Mouse (Mus musculus) hindbrain, postnatal 0 days (tissue): Measurements from ENCODE around the gene Hist1h2ae. TPM values are rescaled to one million over a fixed set of nuclear protein-coding genes. Genes with fewer than 3 reads are reported as not detected.

Source experiments
- ATAC-seq: fragments of 200-750 bp; cut with Nextera tagmentation; 2 replicates; pipeline ENCODE4 v1.8.0; 2017; ENCODE audit warnings: mild to moderate bottlenecking, moderate TSS enrichment, moderate library complexity
- DNase-seq: peaks from one replicate; pipeline ENCODE4 v3.0.0-alpha.2; 2015; ENCODE audit warnings: low spot score
- H3K27ac ChIP-seq: fragments of 300-500 bp; sonication (generic); 2 replicates; pipeline ENCODE4 v1.5.1; 2014; ENCODE audit warnings: mild to moderate bottlenecking
- H3K27me3 ChIP-seq: fragments of 300-500 bp; sonication (generic); 2 replicates; pipeline ENCODE4 v1.6.1; 2014; ENCODE audit warnings: low read length, mixed read lengths; ENCODE audit not compliant: insufficient read depth
- H3K36me3 ChIP-seq: fragments of 300-500 bp; sonication (generic); 2 replicates; pipeline ENCODE4 v1.6.1; 2014; ENCODE audit warnings: low read length, mixed read lengths; ENCODE audit not compliant: insufficient read depth
- H3K4me1 ChIP-seq: fragments of 300-500 bp; sonication (generic); 2 replicates; pipeline ENCODE4 v1.6.1; 2014; ENCODE audit warnings: antibody characterized with exemption, low read length, mixed read lengths; ENCODE audit not compliant: insufficient read depth
- H3K4me2 ChIP-seq: fragments of 300-500 bp; sonication (generic); 2 replicates; pipeline ENCODE4 v1.6.1; 2014; ENCODE audit warnings: low read depth, mild to moderate bottlenecking, low read length, moderate library complexity, mixed read lengths
- H3K4me3 ChIP-seq: fragments of 300-500 bp; sonication (generic); 2 replicates; pipeline ENCODE4 v1.5.1; 2014; ENCODE audit warnings: low read length
- H3K9ac ChIP-seq: fragments of 300-500 bp; sonication (generic); replicated peaks from 2 replicates; pipeline ENCODE4 v1.6.1; 2014; ENCODE audit warnings: mild to moderate bottlenecking, low read length, moderate library complexity, mixed read lengths
- H3K9me3 ChIP-seq: fragments of 300-500 bp; sonication (generic); 2 replicates; pipeline ENCODE4 v1.6.1; 2016; ENCODE audit warnings: low read length, mixed read lengths
- CTCF ChIP-seq: IDR thresholded peaks from 2 replicates; pipeline ENCODE4 v1.5.1; 2016; ENCODE audit warnings: antibody characterized with exemption, control low read depth, low read depth
- WGBS: fragments of 180-500 bp; shearing (Covaris S2); extraction: QIAGEN DNeasy Blood & Tissue Kit; methylation state at CpG from one replicate; pipeline ENCODE4 v1.1.7; 2014; 5-methylcytosine and 5-hydroxymethylcytosine counted together
- polyA plus RNA-seq: library from polyadenylated mRNA; unstranded; fragments of >200 nt; fragmentation: Nextera tagmentation; extraction: Ambion mirVana; gene quantifications from 2 replicates; pipeline ENCODE4 v1.2.1, GENCODE M21; 2015
- total RNA-seq: library from RNA; depleted of rRNA; stranded (reverse); fragments of >200 nt; gene quantifications from 2 replicates; pipeline ENCODE4 v1.2.3, GENCODE M21; 2014

Gene Hist1h2ae
- total and polyA plus RNA-seq, 2 experiments from 2014 or later: 12.2 to 221 TPM

GRCm38 (mm10) chr13:23556906-23557305 is 14.1 kb downstream of the Hist1h2ae start:
- no peaks in the 10 kb centered on the region for H3K36me3 ChIP-seq
- H3K4me2 ChIP-seq: peak overlapping the region; percentile 81
- ATAC-seq: no peak
- 72% methylated on average over 3 of the region's 3 CpGs for WGBS
- no peak for DNase-seq
- H3K4me3 ChIP-seq: no peak overlapping the region
- H3K9me3 ChIP-seq: no peaks in the 10 kb centered on the region
- TF ChIP-seq CTCF: no peak
- H3K27me3 ChIP-seq: no peaks in the 10 kb centered on the region
- no peak overlapping the region for H3K27ac ChIP-seq
- peaks cover 7% of the 10 kb centered on the region for H3K4me1 ChIP-seq
- no peak overlapping the region for H3K9ac ChIP-seq

GRCm38 (mm10) chr13:23555839-23556416 is 15.1 kb downstream of the Hist1h2ae start:
- H3K9me3 ChIP-seq: no peaks in the 10 kb centered on the region
- no peaks in the 10 kb centered on the region for H3K27me3 ChIP-seq
- ATAC-seq (peak; percentile 77), DNase-seq (peak; percentile 94)
- no peak for TF ChIP-seq CTCF
- H3K27ac ChIP-seq: peak overlapping the region; percentile 76
- no peaks in the 10 kb centered on the region for H3K36me3 ChIP-seq
- under 1% methylated on average over 18 of the region's 18 CpGs for WGBS
- H3K4me1 ChIP-seq: peaks cover 7% of the 10 kb centered on the region
- peak overlapping the region; percentile 47 for H3K4me3 ChIP-seq
- H3K4me2 ChIP-seq: peak overlapping the region; percentile 81
- H3K9ac ChIP-seq: peak overlapping the region; percentile 35

DNA sequence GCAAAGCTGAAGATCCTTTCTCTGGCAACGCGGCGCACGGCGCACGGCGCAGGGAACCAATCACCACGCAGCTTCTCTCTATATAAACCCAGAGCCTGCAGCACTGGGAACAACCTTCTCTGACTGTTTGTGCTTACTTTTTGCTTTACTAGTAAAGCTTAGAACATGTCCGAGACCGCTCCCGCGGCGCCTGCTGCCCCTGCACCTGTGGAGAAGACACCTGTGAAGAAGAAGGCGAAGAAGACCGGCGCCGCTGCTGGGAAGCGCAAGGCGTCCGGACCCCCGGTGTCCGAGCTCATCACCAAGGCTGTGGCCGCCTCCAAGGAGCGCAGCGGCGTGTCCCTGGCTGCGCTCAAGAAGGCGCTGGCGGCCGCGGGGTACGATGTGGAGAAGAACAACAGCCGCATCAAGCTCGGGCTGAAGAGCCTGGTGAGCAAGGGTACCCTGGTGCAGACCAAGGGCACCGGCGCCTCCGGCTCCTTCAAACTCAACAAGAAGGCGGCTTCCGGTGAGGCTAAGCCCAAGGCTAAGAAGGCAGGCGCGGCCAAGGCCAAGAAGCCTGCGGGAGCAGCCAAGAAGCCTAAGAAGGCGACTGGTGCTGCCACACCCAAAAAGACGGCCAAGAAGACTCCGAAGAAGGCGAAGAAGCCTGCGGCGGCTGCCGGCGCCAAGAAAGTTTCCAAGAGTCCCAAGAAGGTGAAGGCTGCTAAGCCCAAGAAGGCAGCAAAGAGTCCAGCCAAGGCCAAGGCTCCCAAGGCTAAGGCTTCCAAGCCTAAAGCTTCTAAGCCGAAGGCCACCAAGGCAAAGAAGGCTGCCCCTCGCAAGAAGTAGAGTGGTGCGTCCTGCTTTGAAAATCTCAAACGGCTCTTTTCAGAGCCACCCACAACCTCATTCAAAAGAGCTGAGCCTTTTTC is 15.8 kb downstream of the Hist1h2ae start:
- H3K9ac ChIP-seq: peak overlapping the region; percentile 35
- DNase-seq: peak; percentile 83

DNA sequence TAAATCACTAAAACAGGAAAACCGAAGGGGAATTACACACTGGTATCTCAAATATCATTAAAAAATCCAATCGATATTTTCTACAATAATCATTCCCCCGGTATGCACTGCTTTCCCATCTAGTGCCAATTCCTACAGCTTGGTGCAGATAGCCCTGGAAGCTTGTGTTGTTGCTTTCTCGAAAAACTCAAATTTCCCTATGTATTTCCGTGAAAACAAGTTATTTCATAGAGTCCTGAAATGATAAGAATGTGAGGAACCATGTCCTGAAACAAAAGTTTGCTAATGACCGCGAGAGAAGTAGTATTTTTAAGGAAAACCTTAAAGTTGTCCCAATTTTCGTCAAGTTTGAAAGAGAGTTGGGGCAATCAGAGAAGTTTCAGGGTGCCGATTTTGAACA is 16.6 kb downstream of the Hist1h2ae start:
- WGBS: 19% methylated on average over 9 of the region's 9 CpGs
- Histone ChIP-seq H3K4me1 (peaks cover 7% of the 10 kb centered on the region), H3K27me3 (no peaks in the 10 kb centered on the region), H3K27ac (peak overlapping the region; percentile 76), H3K36me3 (no peaks in the 10 kb centered on the region), H3K9me3 (no peaks in the 10 kb centered on the region), H3K4me3 (peak overlapping the region; percentile 47), H3K4me2 (peak overlapping the region; percentile 81), H3K9ac (peak overlapping the region; percentile 35)
- DNase-seq: no peak
- no peak for TF ChIP-seq CTCF
- no peak for ATAC-seq

More for the DNA sequence above, 15.8 kb downstream of the Hist1h2ae start:
- Histone ChIP-seq H3K4me2 (peak overlapping the region; percentile 81), H3K36me3 (no peaks in the 10 kb centered on the region), H3K9me3 (no peaks in the 10 kb centered on the region), H3K27ac (peak overlapping the region; percentile 76), H3K4me3 (peak overlapping the region; percentile 47), H3K4me1 (peaks cover 7% of the 10 kb centered on the region), H3K27me3 (no peaks in the 10 kb centered on the region)
- 0% methylated on average over 54 of the region's 54 CpGs for WGBS
- peak; percentile 82 for ATAC-seq
- TF ChIP-seq CTCF: no peak

DNA sequence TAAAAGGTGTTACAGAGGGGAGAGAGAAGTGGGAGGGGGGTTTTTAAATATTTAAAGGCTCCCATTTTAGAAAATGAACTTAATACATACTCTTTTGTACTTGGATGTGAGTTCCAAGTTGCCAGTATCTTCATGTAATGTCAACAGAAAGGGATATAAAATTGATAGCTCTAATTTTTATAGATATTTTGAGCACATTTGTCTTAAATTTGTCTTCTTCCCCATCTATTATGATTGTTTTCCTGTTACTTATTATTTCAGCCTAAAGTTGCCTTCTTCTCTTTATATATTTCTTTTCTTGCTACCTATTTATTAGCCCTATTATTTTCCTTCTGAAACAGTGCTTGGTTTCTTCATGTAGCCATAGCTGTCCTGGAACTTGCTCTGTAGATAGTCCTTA is 18.1 kb downstream of the Hist1h2ae start, which contains the start of gene Hist1h1d:
Hist1h1d (plus strand) TSS at position 301 of the 400 bp plus-strand sequence.
- Histone ChIP-seq H3K4me1 (peaks cover 7% of the 10 kb centered on the region), H3K27ac (peak within 1 kb of the TSS; percentile 76; the same call in 1 of the 2 replicates), H3K9me3 (no peaks in the 10 kb centered on the region), H3K36me3 (no peaks in the 10 kb centered on the region), H3K27me3 (no peaks in the 10 kb centered on the region), H3K9ac (no peak within 1 kb of the TSS), H3K4me2 (no peak within 1 kb of the TSS), H3K4me3 (no peak within 1 kb of the TSS)
- DNase-seq (no peak), ATAC-seq (no peak)
- no peak for TF ChIP-seq CTCF

GRCm38 (mm10) chr13:23551931-23552914 is 18.8 kb downstream of the Hist1h2ae start:
- Histone ChIP-seq H3K4me3 (peak overlapping the region; percentile 36), H3K36me3 (no peaks in the 10 kb centered on the region), H3K9me3 (no peaks in the 10 kb centered on the region), H3K4me1 (peaks cover 7% of the 10 kb centered on the region), H3K9ac (no peak overlapping the region), H3K27ac (peak overlapping the region; percentile 73), H3K27me3 (no peaks in the 10 kb centered on the region), H3K4me2 (peak overlapping the region; percentile 58)
- no peak for ATAC-seq
- 47% methylated on average over 8 of the region's 8 CpGs for WGBS
- no peak for DNase-seq
- no peak for TF ChIP-seq CTCF
